ENCODE assay signal across 21 mouse cellular contexts in genomic region chr3:83039666-83040065, GRCm38 (mm10). TPM values are rescaled to one million over a fixed set of nuclear protein-coding genes. Genes with fewer than 3 reads are reported as not detected.
"Had no signal": no experiment of that assay in that cellular context is flagged by ENCODE, and none has a peak within 500 bp of the region (broad histone marks: within the 10 kb centered on the region; RNA-seq: fewer than 3 reads in every experiment).

No protein-coding gene starts in this region.

- H3K4me2 ChIP-seq: lung, embryonic 14.5 days; midbrain, embryonic 12.5 days had no signal

- H3K36me3 ChIP-seq: limb, embryonic 10.5 days; midbrain, embryonic 12.5 days had no signal

- ATAC-seq: hindbrain, embryonic 16.5 days; inflammation-experienced regulatory T-cells, adult 6 months had no signal

- H3K9me3 ChIP-seq: limb, embryonic 10.5 days; megakaryocyte, embryonic 14.5 days; midbrain, embryonic 12.5 days had no signal

- H3K4me3 ChIP-seq: layer of hippocampus, adult 2 months; limb, embryonic 10.5 days; megakaryocyte, embryonic 14.5 days; midbrain, embryonic 12.5 days had no signal

- H3K9ac ChIP-seq: lung, embryonic 14.5 days; midbrain, embryonic 12.5 days had no signal

- H3K4me1 ChIP-seq: limb, embryonic 10.5 days; megakaryocyte, embryonic 14.5 days; midbrain, embryonic 12.5 days had no signal

- H3K27me3 ChIP-seq: midbrain, embryonic 12.5 days had no signal

- DNase-seq: kidney, adult 9 months; kidney, postnatal 36 days; lung, embryonic 14.5 days; lung, postnatal 10 days; lung, postnatal 4 days; right cerebral cortex, adult 18-20 months; right cerebral cortex, postnatal 25 days; thymus, adult 2 months; thymus, postnatal 36 days had no signal

- H3K27ac ChIP-seq: kidney, postnatal 0 days; layer of hippocampus, adult 2 months; limb, embryonic 10.5 days; midbrain, embryonic 12.5 days had no signal

RNA-seq across cellular contexts. Expression of gene Fgb, which starts 10.0 kb away (rescaled TPM):
- total RNA-seq: layer of hippocampus, adult 2 months; layer of hippocampus, postnatal 10 days; left cerebral cortex, adult 18-20 months; left cerebral cortex, postnatal 10 days; midbrain, postnatal 0 days had no signal
- polyA plus RNA-seq: hindbrain, embryonic 16.5 days; inflammation-experienced regulatory T-cells, adult 6 months; limb, embryonic 10.5 days; midbrain, embryonic 12.5 days; midbrain, postnatal 0 days; small intestine, adult 2 months had no signal

RNA-seq across cellular contexts. Expression of gene Fga, which starts 13.8 kb away (rescaled TPM):
- total RNA-seq: layer of hippocampus, adult 2 months; left cerebral cortex, adult 18-20 months; left cerebral cortex, postnatal 10 days; midbrain, postnatal 0 days had no signal
- polyA plus RNA-seq: hindbrain, embryonic 16.5 days; inflammation-experienced regulatory T-cells, adult 6 months; limb, embryonic 10.5 days; midbrain, embryonic 12.5 days; midbrain, postnatal 0 days; small intestine, adult 2 months had no signal

RNA-seq across cellular contexts. Expression of gene Fgg, which starts 32.1 kb away (rescaled TPM):
- total RNA-seq: layer of hippocampus, postnatal 10 days; left cerebral cortex, adult 18-20 months; left cerebral cortex, postnatal 10 days; midbrain, postnatal 0 days had no signal
- polyA plus RNA-seq: hindbrain, embryonic 16.5 days; inflammation-experienced regulatory T-cells, adult 6 months; lung, embryonic 14.5 days; midbrain, embryonic 12.5 days; small intestine, adult 2 months had no signal
